Mouse (Mus musculus): ENCODE measurements around the gene Ptprd.

DNA sequence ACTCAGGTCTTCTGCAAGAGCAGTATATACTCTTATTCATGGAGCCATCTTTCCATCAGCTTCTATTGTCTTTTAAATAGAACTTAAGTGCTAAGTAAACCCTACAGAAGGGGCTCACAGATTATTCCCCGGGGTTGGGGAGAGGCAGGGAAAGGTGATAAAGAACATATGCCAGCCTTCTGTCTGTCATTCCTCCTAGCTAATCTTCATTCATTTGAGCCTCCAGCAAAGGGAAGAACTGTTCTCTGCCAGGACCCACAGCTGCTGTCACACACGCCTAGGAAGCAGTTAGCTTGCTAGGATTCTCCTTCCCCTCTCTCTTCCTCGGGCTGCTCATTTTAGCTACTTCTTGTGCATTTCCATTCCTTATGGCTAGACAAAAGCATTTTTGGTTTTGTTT is 2205.0 kb downstream of the Ptprd start:
- TF ChIP-seq ZC3H11A (IDR thresholded peaks at IDR 0.05; ENCODE audit: low read depth, low read length) (no peak), RAD21 (IDR thresholded peaks at IDR 0.05; ENCODE audit: low read depth, low read length) (no peak), MXI1 (IDR thresholded peaks at IDR 0.05; ENCODE audit: low read depth, low read length) (no peak), CHD1 (IDR thresholded peaks at IDR 0.05; ENCODE audit: low read depth, low read length) (no peak)

Data from MEL (cell line).